Mouse (Mus musculus) adrenal gland, adult 18-20 months (tissue): ENCODE data around the gene Ddit4. TPM values are rescaled to one million over a fixed set of nuclear protein-coding genes. Genes with fewer than 3 reads are reported as not detected.

ENCODE experiments used
- total RNA-seq, 2 experiments: library from RNA; stranded (reverse); gene quantifications; 1 replicate in 1 of 2; 2 replicates in 1 of 2; pipeline ENCODE4 v1.2.3; 2021

The Ddit4 gene
- total RNA-seq, 2 experiments from 2014 or later, result 29.5 to 69.3 TPM

Other genes with a start within 250 kb of the Ddit4 start
- gene Micu1, start 249.4 kb downstream of the Ddit4 start, total RNA-seq, result 10 to 100 TPM; 59.2 to 67.9 TPM
- gene Dnajb12, start 72.3 kb downstream of the Ddit4 start, total RNA-seq, result 10 to 100 TPM; 43.8 to 55.0 TPM
- 10 to 100 TPM; 26.1 to 33.7 TPM for gene Ascc1, start 51.0 kb upstream of the Ddit4 start, total RNA-seq
- gene Anapc16, start 51.3 kb upstream of the Ddit4 start, total RNA-seq, result 10 to 100 TPM; 54.7 to 85.8 TPM
- 10 to 100 TPM; 41.7 to 51.4 TPM for gene Spock2, start 154.4 kb upstream of the Ddit4 start, total RNA-seq